ENCODE assay signal across 1 mouse cellular context in genomic region chr11:62602619-62603311, GRCm38 (mm10).
TF ChIP-seq lines count a peak whose summit lies in the region.

No protein-coding gene starts in this region.

TF ChIP-seq in C2C12, 6 proteins besides CTCF, POLR2A, EP300 and RAD21 (continued from another document):
- peak; percentile 97 for TF ChIP-seq MAX (IDR thresholded peaks at IDR 0.05)
- TF ChIP-seq CEBPB (IDR thresholded peaks at IDR 0.05; ENCODE audit: low read depth), result peak; percentile 1
